Mouse (Mus musculus): Measurements from ENCODE around the gene Yy1.

Yy1 gene

GRCm38 (mm10) chr12:108792546-108793452 lies at the start of gene Yy1:
Gene Yy1, plus strand, starts transcription at chr12:108792973.
- peak; percentile 98 for DNase-seq

GRCm38 (mm10) chr12:108745990-108746389 lies 46.8 kb upstream of the Yy1 start:
- no peak for DNase-seq

GRCm38 (mm10) chr12:108749019-108749418 lies 43.8 kb upstream of the Yy1 start:
- no peak for DNase-seq

- DNase-seq: no peak
Observed at GRCm38 (mm10) chr12:108749454-108749853, 43.3 kb upstream of the Yy1 start.

GRCm38 (mm10) chr12:108750226-108750625 lies 42.5 kb upstream of the Yy1 start:
- no peak for DNase-seq

GRCm38 (mm10) chr12:108751790-108752189 lies 41.0 kb upstream of the Yy1 start:
- no peak for DNase-seq

- no peak for DNase-seq
Observed at GRCm38 (mm10) chr12:108755141-108755540, 37.6 kb upstream of the Yy1 start.

- DNase-seq: no peak
Observed at GRCm38 (mm10) chr12:108756611-108757010, 36.2 kb upstream of the Yy1 start.

GRCm38 (mm10) chr12:108757717-108758257 lies 35.0 kb upstream of the Yy1 start:
- peak; percentile 99 for DNase-seq

- DNase-seq: no peak
Observed at GRCm38 (mm10) chr12:108758273-108758672, 34.5 kb upstream of the Yy1 start.

GRCm38 (mm10) chr12:108758682-108759081 lies 34.1 kb upstream of the Yy1 start:
- no peak for DNase-seq

GRCm38 (mm10) chr12:108759266-108759665 lies 33.5 kb upstream of the Yy1 start:
- no peak for DNase-seq

- DNase-seq: no peak
Observed at GRCm38 (mm10) chr12:108760016-108760415, 32.8 kb upstream of the Yy1 start.

GRCm38 (mm10) chr12:108760500-108761020 lies 32.2 kb upstream of the Yy1 start:
- DNase-seq: no peak

- DNase-seq: peak; percentile 56
Observed at GRCm38 (mm10) chr12:108761209-108761608, 31.6 kb upstream of the Yy1 start.

- no peak for DNase-seq
Observed at GRCm38 (mm10) chr12:108761665-108762064, 31.1 kb upstream of the Yy1 start.

GRCm38 (mm10) chr12:108763057-108763796 lies 29.5 kb upstream of the Yy1 start:
- no peak for DNase-seq

- DNase-seq: no peak
Observed at GRCm38 (mm10) chr12:108764917-108765678, 27.7 kb upstream of the Yy1 start.

GRCm38 (mm10) chr12:108765751-108766221 lies 27.0 kb upstream of the Yy1 start:
- DNase-seq: peak; percentile 53

GRCm38 (mm10) chr12:108766316-108766715 lies 26.5 kb upstream of the Yy1 start:
- DNase-seq: no peak

GRCm38 (mm10) chr12:108766866-108767265 lies 25.9 kb upstream of the Yy1 start:
- DNase-seq: no peak

- DNase-seq: no peak
Observed at GRCm38 (mm10) chr12:108768196-108768854, 24.4 kb upstream of the Yy1 start.
